Mouse (Mus musculus) brown adipose tissue, adult 24 weeks (tissue): ENCODE measurements at regions not wholly inside any gene's neighbourhood (a gene's known extent, or its start where the extent isn't known, plus 50 kb on each side); places are given as distances from the start of the nearest gene placed in this dataset.

Source experiments
- H3K27ac ChIP-seq: fragments of 200-500 bp; replicated peaks from 2 replicates; pipeline ENCODE4 v1.5.1; 2012; ENCODE audit warnings: low read depth, mild to moderate bottlenecking, low read length
- H3K4me1 ChIP-seq: fragments of 200-500 bp; 2 replicates; pipeline ENCODE4 v1.6.1; 2012; ENCODE audit warnings: low read length, mixed read lengths; ENCODE audit not compliant: control insufficient read depth, insufficient read depth, insufficient read length
- H3K4me3 ChIP-seq: fragments of 200-500 bp; 2 replicates; pipeline ENCODE4 v1.5.1; 2012; ENCODE audit warnings: low read depth, mild to moderate bottlenecking, low read length, moderate library complexity; ENCODE audit not compliant: insufficient read depth

DNA sequence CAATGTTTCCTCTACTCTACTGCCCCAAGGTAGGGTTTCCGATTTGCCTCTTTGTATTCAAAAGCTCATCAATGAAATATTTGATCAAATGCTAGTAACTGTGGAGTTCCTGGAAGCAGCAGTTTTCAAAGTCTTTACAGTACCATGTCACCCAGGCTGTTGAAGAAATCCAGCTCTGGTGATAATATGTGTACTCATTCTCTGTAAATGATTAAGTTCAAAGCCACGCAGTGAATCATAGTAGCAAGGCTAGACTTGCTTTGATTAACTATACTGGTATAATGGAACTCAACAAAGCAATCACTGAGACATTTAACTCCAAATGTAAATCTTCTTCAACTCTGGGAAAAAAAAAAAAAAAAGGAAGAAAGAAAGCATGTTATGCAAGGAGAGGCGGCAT is 86.8 kb upstream of the Tle4 start:
- H3K4me1 ChIP-seq, result no peaks in the 10 kb centered on the region
- no peak overlapping the region for H3K27ac ChIP-seq
- H3K4me3 ChIP-seq, result no peak overlapping the region

DNA sequence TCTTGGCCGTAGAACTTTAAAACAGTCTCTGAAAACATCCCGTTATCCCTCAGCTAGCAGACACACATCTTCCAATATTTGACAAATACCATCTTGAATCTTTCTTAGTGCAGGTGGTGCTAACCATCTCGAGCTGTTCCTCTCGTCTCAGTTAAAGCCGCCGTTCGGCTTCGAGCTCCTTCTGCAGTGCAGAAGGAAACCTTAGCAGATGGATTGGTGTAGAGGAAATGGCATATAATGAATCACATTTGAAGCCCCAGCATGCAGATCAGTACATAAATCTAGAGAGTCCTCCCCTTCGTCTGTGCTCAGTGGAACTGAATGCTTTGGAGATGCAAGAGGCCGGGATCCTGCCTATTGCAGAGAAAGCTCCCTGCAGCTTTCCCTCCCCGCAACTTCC is 83.5 kb upstream of the Tle4 start:
- Histone ChIP-seq H3K4me1 (no peaks in the 10 kb centered on the region), H3K27ac (no peak overlapping the region)

DNA sequence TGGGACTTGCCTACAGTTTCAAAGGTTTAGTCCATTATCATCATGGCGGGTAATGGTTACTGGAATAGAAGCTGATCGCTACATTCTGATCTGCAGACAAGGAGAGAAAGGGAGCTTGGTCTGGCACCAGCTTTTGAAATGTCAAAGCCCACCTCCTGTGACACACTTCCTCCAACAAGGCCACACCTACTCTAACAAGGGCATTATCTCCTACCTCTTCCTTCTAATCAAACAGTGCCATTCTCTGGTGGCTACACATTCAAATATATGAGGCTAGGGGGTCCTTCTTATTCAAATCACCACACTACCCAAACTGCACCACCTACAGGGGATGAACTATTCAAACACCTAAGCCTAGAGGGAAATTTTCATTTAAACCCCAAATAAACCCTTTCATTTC is 81.9 kb upstream of the Tle4 start:
- Histone ChIP-seq H3K4me3 (no peak overlapping the region), H3K4me1 (no peaks in the 10 kb centered on the region), H3K27ac (no peak overlapping the region)

More for the DNA sequence above, 83.5 kb upstream of the Tle4 start:
- no peak overlapping the region for H3K4me3 ChIP-seq

DNA sequence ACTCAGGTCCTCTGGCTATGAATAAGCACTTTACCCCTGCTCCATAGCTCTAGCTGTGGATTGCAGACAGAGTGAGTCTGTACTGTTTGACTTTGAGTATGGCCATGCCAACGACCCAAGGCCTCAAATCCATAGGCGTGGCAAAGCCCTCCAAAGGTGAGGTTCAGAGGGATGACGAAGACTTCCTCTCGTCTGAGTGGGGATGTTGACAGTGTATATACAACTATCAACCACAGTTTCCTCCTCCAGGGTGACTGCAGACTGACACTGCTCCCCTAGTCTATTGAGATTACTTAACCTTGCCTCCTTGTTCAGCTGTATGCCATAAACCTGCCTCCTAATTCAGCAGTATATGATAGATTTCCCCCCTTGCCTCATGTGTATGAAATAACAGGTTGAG is 80.7 kb upstream of the Tle4 start:
- Histone ChIP-seq H3K27ac (no peak overlapping the region), H3K4me3 (no peak overlapping the region), H3K4me1 (no peaks in the 10 kb centered on the region)

DNA sequence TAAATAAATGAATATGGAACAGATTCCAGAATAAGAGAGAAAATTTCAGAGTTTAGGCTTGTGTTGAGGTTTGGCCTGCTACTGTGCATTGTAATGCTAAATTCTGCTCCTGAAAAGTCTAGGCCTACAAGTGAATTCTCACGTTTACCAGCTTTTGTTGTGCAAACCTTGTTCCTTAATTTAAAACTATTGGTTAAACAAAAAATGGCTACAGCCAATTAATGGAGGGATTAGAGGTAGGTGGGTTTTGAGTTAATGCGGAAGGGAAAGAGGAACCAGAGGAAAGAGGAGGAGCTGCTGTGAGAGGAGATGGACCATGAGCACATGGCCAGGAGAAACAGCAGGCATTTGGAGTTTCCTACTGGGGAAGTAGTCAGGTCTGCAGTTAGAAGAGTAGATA is 79.1 kb upstream of the Tle4 start:
- H3K4me3 ChIP-seq, result no peak overlapping the region
- no peak overlapping the region for H3K27ac ChIP-seq
- no peaks in the 10 kb centered on the region for H3K4me1 ChIP-seq

DNA sequence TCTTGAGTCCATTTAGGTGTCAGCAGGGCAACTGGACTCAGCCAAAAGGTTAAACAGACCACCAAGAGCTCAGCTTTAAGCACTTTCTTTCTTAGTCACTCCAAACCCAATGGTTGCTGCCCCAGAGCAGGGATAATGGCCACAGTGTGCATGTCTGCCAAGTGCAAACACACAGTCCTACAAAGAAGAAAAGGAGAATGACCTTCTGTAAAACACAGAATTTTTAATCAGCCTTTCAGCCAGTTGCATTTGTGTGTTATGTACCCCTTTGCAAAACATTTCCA is 72.9 kb upstream of the Tle4 start:
- H3K4me3 ChIP-seq, result no peak overlapping the region
- no peak overlapping the region for H3K27ac ChIP-seq
- no peaks in the 10 kb centered on the region for H3K4me1 ChIP-seq

DNA sequence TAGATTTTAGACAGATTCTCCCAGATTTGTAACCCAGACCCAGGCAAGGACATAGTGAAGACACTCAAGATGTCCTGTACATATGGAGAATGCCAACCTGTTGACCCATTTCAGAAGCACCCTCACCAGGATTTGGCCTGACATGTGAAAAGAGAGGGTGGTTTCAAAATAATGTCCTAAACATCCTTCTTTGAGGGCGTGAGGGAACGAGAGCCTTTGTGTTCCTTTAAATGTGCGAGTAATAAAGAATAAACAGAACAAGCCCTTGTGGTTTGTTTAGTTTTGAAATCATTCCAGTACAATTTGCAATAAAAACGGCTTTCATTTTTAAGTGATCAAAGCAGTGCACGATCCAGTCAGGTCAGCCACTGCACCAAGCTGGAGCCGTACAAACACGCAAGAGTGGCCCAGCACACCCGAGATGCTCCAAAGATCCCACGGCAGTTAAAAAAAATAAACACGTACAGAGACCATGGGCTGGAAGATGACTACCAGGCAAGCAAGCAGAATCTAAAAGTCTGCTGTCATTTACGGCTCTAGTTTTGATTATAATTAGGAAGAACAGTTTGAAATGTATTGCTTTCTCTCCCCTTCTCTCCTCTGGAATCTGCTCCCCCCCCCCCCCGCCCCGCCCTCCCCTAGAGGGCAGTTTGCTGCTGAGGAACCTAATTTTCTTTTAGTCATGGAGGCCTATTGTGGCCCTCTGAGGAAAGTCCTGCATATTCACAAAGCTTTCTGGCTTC is 72.4 kb upstream of the Tle4 start:
- Histone ChIP-seq H3K4me3 (no peak overlapping the region), H3K27ac (no peak overlapping the region), H3K4me1 (no peaks in the 10 kb centered on the region)

DNA sequence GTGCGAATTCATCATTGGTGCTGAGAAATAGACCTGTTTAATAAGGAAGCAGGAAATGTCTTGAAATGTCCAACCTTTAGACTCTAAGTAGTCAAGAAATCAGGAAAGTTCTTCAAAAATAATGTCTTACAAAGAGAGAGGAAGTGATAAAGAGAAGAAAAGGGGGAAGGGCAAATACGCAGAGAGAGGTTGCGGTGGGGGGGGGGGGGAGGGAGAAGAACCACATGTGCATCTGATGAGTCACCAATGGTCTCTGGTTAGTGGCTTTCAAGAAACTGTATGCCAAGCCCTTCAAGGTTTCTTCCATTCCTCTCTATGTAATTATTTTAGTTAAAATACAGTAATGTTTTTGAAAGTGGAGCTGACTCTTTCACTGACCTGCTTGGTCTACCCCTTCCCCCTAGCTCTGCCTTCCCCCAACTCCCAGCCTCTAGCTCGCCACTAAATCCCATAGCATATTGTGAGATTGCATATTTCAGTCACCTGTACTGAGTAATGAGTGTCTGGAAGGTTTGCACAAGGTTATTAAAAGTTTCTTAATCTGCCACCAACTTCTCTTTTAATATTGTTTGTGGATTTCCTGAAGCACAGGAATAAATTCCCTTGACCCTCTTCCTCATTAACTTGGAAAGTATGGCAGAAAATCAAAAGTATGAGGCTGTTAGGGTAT is 70.8 kb upstream of the Tle4 start:
- Histone ChIP-seq H3K4me3 (no peak overlapping the region), H3K27ac (no peak overlapping the region), H3K4me1 (no peaks in the 10 kb centered on the region)

DNA sequence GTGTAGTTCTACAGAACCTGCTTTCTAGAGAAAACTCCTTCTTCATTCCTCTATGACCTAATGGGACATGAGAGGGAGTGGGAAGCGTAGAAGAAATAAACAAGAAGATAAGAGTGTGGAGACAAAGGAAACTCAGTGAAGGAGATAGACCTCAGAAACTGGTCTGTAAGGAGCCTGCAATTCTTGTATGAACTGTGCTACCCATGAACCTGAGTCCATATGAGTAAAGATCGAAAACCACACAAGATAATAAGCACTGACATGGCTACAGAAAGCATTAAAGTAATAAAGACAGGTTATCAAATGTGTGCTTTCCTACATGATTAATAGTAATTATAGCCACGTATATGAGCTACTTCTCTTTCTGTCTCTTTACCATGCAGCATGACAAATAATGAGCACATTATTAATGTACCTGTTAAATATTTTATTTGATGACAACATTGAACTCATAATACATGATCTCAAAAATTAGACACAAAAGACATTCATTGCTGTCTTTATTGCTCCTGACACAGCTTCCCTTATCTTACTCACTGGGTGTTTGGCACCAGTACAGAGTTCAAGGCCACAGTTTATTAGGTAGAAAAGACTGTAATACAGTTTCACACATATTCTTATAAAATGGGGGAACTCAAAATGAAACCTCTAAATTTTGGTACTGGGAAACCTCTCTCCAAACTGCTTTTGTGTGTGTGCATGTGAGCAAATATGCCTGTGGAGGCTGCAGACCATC is 67.0 kb upstream of the Tle4 start:
- Histone ChIP-seq H3K4me1 (no peaks in the 10 kb centered on the region), H3K27ac (no peak overlapping the region), H3K4me3 (no peak overlapping the region)

DNA sequence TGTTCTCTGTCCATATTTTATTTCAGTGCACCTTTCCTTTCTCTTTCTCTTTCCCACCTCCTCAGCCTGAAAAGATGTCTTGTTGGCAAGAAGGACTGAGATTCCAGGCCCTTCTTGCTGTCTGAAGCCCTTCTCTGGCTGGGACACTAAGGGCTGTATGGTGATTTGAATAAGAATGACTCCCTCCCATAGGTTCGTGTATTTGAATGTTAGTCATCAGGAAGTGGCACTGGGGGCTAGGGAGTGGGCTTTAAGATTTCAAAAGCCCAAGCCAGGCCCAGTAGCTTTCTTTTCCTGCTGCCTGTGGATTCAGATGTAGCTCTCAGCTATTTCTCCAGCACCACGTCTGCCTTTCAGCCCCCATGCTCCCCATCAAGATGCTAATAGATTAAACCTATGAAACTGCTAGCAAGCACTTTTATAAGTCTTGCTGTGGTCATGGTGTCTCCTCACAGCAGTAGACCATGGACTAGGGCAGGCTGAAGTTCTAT is 66.3 kb upstream of the Tle4 start:
- Histone ChIP-seq H3K4me3 (no peak overlapping the region), H3K4me1 (no peaks in the 10 kb centered on the region), H3K27ac (no peak overlapping the region)

DNA sequence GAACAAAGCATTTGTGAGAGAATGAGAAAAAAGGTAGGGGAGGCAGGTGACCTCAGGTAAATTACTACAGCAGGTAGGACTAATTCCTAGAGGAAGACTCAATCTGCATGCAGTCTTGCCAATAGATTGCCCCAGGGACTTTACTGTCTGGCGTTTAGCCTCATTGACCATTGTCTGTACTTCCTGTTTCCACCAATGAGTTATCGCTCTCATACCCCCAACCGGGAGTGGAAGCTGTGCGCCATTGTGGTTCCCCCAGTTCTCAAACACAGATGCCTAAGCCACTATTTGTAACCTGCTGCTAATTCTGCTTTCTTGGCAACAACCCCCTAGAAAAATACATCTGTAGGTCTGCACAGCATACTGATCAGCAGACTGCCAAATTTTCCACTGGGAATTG is 65.5 kb upstream of the Tle4 start:
- no peak overlapping the region for H3K4me3 ChIP-seq
- no peak overlapping the region for H3K27ac ChIP-seq
- H3K4me1 ChIP-seq, result no peaks in the 10 kb centered on the region

DNA sequence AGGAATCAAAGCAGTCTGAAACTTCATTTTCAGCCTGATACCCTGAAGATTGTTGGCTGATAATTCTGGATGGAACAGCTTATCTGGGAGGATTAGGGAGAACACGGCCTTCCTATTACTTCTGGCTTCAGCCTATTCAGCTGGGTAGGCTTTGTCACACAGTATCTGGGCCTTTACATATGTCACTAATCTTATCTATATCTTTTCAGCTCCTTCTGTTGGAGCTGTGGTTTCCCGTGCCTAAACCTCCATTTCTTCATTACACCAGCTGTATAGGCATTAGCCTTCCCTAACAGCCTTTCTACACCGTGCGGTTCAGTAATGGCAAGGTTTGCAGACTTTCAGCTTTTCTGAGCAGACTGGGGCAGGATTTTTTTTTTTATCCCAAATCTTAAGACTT is 61.9 kb upstream of the Tle4 start:
- no peak overlapping the region for H3K4me3 ChIP-seq
- H3K4me1 ChIP-seq, result no peaks in the 10 kb centered on the region
- no peak overlapping the region for H3K27ac ChIP-seq

DNA sequence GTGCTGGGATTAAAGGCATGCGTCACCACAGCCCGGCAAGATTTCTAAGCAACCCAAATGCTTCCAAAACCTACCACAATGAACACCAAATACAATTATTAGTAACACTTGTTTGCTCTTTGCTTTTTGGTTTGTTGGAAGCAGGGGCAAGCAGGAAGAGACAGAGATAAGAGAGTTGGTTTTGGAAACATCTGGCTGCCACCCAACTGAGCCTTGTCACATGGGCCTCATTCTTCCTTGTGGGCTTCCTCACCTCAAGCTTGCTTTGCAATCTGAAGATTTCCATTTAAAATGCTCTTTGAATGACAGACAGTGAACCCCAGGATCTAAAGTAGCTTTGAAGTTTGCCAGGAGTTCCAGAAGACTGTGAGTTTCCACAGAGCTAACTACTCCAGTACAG is 60.6 kb upstream of the Tle4 start:
- Histone ChIP-seq H3K4me3 (no peak overlapping the region), H3K27ac (no peak overlapping the region), H3K4me1 (no peaks in the 10 kb centered on the region)

DNA sequence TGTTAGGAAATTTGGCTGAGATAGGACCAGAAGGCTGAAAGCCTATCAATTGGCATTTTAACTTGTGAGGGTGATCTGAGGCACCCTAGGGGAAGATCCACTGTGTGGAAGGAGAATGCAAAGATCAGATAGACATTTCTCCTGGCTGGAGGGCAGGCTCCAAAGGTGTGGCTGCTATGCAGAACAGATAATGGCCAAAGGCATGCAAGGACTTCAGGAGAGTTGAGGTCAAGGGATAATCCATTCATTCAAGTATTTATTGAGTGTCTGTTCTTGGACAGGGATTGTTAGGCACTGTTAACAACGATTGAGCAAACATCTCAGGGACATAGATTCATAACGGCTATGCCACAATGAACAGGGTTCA is 58.2 kb upstream of the Tle4 start:
- no peaks in the 10 kb centered on the region for H3K4me1 ChIP-seq
- no peak overlapping the region for H3K27ac ChIP-seq
- no peak overlapping the region for H3K4me3 ChIP-seq

DNA sequence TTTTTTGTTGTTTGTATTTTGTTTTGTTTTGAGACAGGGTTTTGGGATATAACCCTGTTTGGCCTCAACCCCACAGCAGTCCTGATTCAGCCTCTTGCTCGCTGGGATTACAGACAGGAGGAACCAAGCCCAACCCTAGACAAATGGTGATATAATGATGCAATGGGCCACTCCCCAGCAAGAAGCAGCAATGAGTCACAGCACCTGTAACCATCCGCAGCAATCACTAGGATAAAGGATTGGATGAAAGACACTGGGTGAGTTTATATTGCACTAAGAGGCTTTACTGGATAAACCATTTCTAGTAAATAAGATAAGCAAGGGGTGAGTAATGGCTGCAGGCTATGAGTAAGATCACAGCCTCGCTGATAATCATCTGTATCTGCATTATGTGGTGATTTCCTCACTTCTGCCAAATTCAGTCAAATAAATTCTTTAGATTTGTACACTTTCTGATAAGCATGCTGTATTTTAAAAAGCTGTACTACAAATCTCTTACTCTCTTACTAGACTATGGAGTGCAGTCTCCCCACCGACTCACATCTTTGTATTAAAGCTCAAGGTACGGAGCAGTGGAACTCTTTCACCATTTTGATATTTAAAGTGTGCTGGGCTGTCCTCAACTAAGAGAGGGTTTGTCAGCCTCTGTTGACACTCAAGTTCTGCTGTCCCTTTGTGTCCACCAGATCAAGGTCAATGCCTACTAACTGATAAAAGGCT is 57.6 kb upstream of the Tle4 start:
- Histone ChIP-seq H3K4me1 (no peaks in the 10 kb centered on the region), H3K27ac (no peak overlapping the region)

More for the DNA sequence above, 57.6 kb upstream of the Tle4 start:
- H3K4me3 ChIP-seq, result no peak overlapping the region
